Mouse (Mus musculus) limb, embryonic 15.5 days (tissue): ENCODE measurements around the gene Cd5. TPM values are rescaled to one million over a fixed set of nuclear protein-coding genes. Genes with fewer than 3 reads are reported as not detected.

Experiments used
- ATAC-seq: fragments of 200-750 bp; cut with Nextera tagmentation; 2 replicates; pipeline ENCODE4 v1.8.0; 2017; ENCODE audit warnings: low read depth, moderate TSS enrichment; ENCODE audit not compliant: insufficient number of reproducible peaks, low FRiP score, low TSS enrichment
- H3K27ac ChIP-seq: fragments of 300-500 bp; sonication (generic); 2 replicates; pipeline ENCODE4 v1.5.1; 2015; ENCODE audit warnings: moderate library complexity, mild to moderate bottlenecking, inconsistent platforms
- H3K27me3 ChIP-seq: fragments of 300-500 bp; sonication (generic); 2 replicates; pipeline ENCODE4 v1.6.1; 2015; ENCODE audit warnings: inconsistent platforms
- H3K36me3 ChIP-seq: fragments of 300-500 bp; sonication (generic); 2 replicates; pipeline ENCODE4 v1.6.1; 2015; ENCODE audit warnings: inconsistent platforms
- H3K4me1 ChIP-seq: fragments of 300-500 bp; sonication (generic); 2 replicates; pipeline ENCODE4 v1.6.1; 2015; ENCODE audit warnings: inconsistent platforms
- H3K4me2 ChIP-seq: fragments of 300-500 bp; sonication (generic); 2 replicates; pipeline ENCODE4 v1.6.1; 2015; ENCODE audit warnings: mild to moderate bottlenecking, inconsistent platforms
- H3K4me3 ChIP-seq: fragments of 300-500 bp; sonication (generic); 2 replicates; pipeline ENCODE4 v1.5.1; 2015; ENCODE audit warnings: mild to moderate bottlenecking, inconsistent platforms
- H3K9ac ChIP-seq: fragments of 300-500 bp; sonication (generic); 2 replicates; pipeline ENCODE4 v1.6.1; 2015; ENCODE audit warnings: inconsistent platforms
- H3K9me3 ChIP-seq: fragments of 300-500 bp; sonication (generic); 2 replicates; pipeline ENCODE4 v1.6.1; 2016; ENCODE audit warnings: inconsistent platforms
- WGBS: fragments of 180-500 bp; shearing (Covaris S2); methylation state at CpG from one replicate; pipeline ENCODE4 v1.1.7; 2015; 5-methylcytosine and 5-hydroxymethylcytosine counted together
- polyA plus RNA-seq: library from polyadenylated mRNA; unstranded; fragments of >200 nt; fragmentation: Nextera tagmentation; extraction: Ambion mirVana; gene quantifications from 2 replicates; pipeline ENCODE4 v1.2.1, GENCODE M21; 2015

Gene Cd5
- 0.67 and 1.0 TPM in 2 replicates for polyA plus RNA-seq

- Histone ChIP-seq H3K27ac (no peak within 1 kb of the TSS), H3K36me3 (no peaks in the 10 kb centered on the region), H3K9ac (no peak within 1 kb of the TSS), H3K4me2 (no peak within 1 kb of the TSS), H3K4me3 (no peak within 1 kb of the TSS), H3K4me1 (0 out of 2 replicates have a peak, but pooled peaks cover 6% of the 10 kb centered on the region), H3K27me3 (no peaks in the 10 kb centered on the region), H3K9me3 (no peaks in the 10 kb centered on the region)
- no peak for ATAC-seq
- WGBS, result 73% methylated on average over 4 of the region's 4 CpGs
These were observed at the start of gene Cd5 for GRCm38 (mm10) chr19:10738811-10739210. Gene Cd5 (minus strand): TSS chr19:10739002.

- H3K27me3 ChIP-seq, result no peaks in the 10 kb centered on the region
- H3K36me3 ChIP-seq, result no peaks in the 10 kb centered on the region
- H3K4me1 ChIP-seq, result 0 out of 2 replicates have a peak, but pooled peaks cover 7% of the 10 kb centered on the region
- no peak for ATAC-seq
- H3K9ac ChIP-seq, result no peak overlapping the region
- H3K27ac ChIP-seq, result no peak overlapping the region
- 69% methylated on average over 9 of the region's 9 CpGs for WGBS
- H3K4me3 ChIP-seq, result no peak overlapping the region
- H3K9me3 ChIP-seq, result no peaks in the 10 kb centered on the region
- H3K4me2 ChIP-seq, result no peak overlapping the region
These were observed 49.4 kb upstream of the Cd5 start for GRCm38 (mm10) chr19:10788242-10788641.

GRCm38 (mm10) chr19:10787406-10787805 lies 48.6 kb upstream of the Cd5 start:
- Histone ChIP-seq H3K27me3 (no peaks in the 10 kb centered on the region), H3K9ac (no peak overlapping the region), H3K27ac (no peak overlapping the region), H3K9me3 (no peaks in the 10 kb centered on the region), H3K4me3 (no peak overlapping the region), H3K4me2 (no peak overlapping the region), H3K36me3 (no peaks in the 10 kb centered on the region), H3K4me1 (peaks cover 12% of the 10 kb centered on the region)
- no peak for ATAC-seq
- WGBS, result 75% methylated on average over 4 of the region's 4 CpGs

- ATAC-seq, result no peak
- Histone ChIP-seq H3K4me3 (no peak overlapping the region), H3K4me1 (peaks cover 14% of the 10 kb centered on the region), H3K36me3 (no peaks in the 10 kb centered on the region), H3K27ac (no peak overlapping the region), H3K9ac (no peak overlapping the region), H3K27me3 (no peaks in the 10 kb centered on the region), H3K9me3 (no peaks in the 10 kb centered on the region), H3K4me2 (no peak overlapping the region)
- WGBS, result 75% methylated on average over 6 of the region's 6 CpGs
These were observed 48.0 kb upstream of the Cd5 start for GRCm38 (mm10) chr19:10786753-10787152.

GRCm38 (mm10) chr19:10784796-10785459 lies 46.1 kb upstream of the Cd5 start:
- Histone ChIP-seq H3K9me3 (no peaks in the 10 kb centered on the region), H3K36me3 (no peaks in the 10 kb centered on the region), H3K4me1 (peaks cover 14% of the 10 kb centered on the region), H3K27ac (no peak overlapping the region), H3K27me3 (no peaks in the 10 kb centered on the region), H3K9ac (no peak overlapping the region), H3K4me2 (no peak overlapping the region), H3K4me3 (no peak overlapping the region)
- 52% methylated on average over 10 of the region's 10 CpGs for WGBS
- no peak for ATAC-seq

- Histone ChIP-seq H3K4me1 (peaks cover 14% of the 10 kb centered on the region), H3K4me2 (no peak overlapping the region), H3K27me3 (no peaks in the 10 kb centered on the region), H3K4me3 (no peak overlapping the region), H3K36me3 (no peaks in the 10 kb centered on the region), H3K9ac (no peak overlapping the region), H3K9me3 (no peaks in the 10 kb centered on the region), H3K27ac (no peak overlapping the region)
- 53% methylated on average over 3 of the region's 3 CpGs for WGBS
- no peak for ATAC-seq
These were observed 45.3 kb upstream of the Cd5 start for GRCm38 (mm10) chr19:10784061-10784460.

GRCm38 (mm10) chr19:10783168-10783567 lies 44.4 kb upstream of the Cd5 start:
- no peak overlapping the region for H3K4me2 ChIP-seq
- no peak for ATAC-seq
- no peaks in the 10 kb centered on the region for H3K27me3 ChIP-seq
- peaks cover 14% of the 10 kb centered on the region for H3K4me1 ChIP-seq
- no peaks in the 10 kb centered on the region for H3K9me3 ChIP-seq
- H3K27ac ChIP-seq, result no peak overlapping the region
- H3K4me3 ChIP-seq, result no peak overlapping the region
- H3K9ac ChIP-seq, result no peak overlapping the region
- H3K36me3 ChIP-seq, result no peaks in the 10 kb centered on the region
- whole genome bisulfite sequencing, result 74% methylated on average over 4 of the region's 4 CpGs

- Histone ChIP-seq H3K9me3 (no peaks in the 10 kb centered on the region), H3K4me1 (peaks cover 14% of the 10 kb centered on the region), H3K4me3 (no peak overlapping the region), H3K27ac (no peak overlapping the region), H3K27me3 (no peaks in the 10 kb centered on the region), H3K4me2 (no peak overlapping the region), H3K36me3 (no peaks in the 10 kb centered on the region), H3K9ac (no peak overlapping the region)
- 78% methylated on average over 4 of the region's 4 CpGs for WGBS
- ATAC-seq, result no peak
These were observed 42.8 kb upstream of the Cd5 start for GRCm38 (mm10) chr19:10781641-10782040.

GRCm38 (mm10) chr19:10776906-10777305 lies 38.1 kb upstream of the Cd5 start:
- 82% methylated on average over 4 of the region's 4 CpGs for WGBS
- no peaks in the 10 kb centered on the region for H3K36me3 ChIP-seq
- H3K27me3 ChIP-seq, result no peaks in the 10 kb centered on the region
- no peaks in the 10 kb centered on the region for H3K9me3 ChIP-seq
- H3K4me2 ChIP-seq, result no peak overlapping the region
- no peaks in the 10 kb centered on the region for H3K4me1 ChIP-seq
- H3K4me3 ChIP-seq, result no peak overlapping the region
- H3K9ac ChIP-seq, result no peak overlapping the region
- no peak for ATAC-seq
- no peak overlapping the region for H3K27ac ChIP-seq

GRCm38 (mm10) chr19:10774141-10774540 lies 35.3 kb upstream of the Cd5 start:
- no peak overlapping the region for H3K27ac ChIP-seq
- H3K4me3 ChIP-seq, result no peak overlapping the region
- no peak for ATAC-seq
- H3K4me1 ChIP-seq, result no peaks in the 10 kb centered on the region
- no peaks in the 10 kb centered on the region for H3K36me3 ChIP-seq
- no peak overlapping the region for H3K4me2 ChIP-seq
- no peak overlapping the region for H3K9ac ChIP-seq
- no peaks in the 10 kb centered on the region for H3K9me3 ChIP-seq
- WGBS, result 94% methylated on average over 6 of the region's 6 CpGs
- H3K27me3 ChIP-seq, result no peaks in the 10 kb centered on the region

GRCm38 (mm10) chr19:10773384-10773783 lies 34.6 kb upstream of the Cd5 start:
- 72% methylated on average over 7 of the region's 7 CpGs for WGBS
- no peak for ATAC-seq
- no peak overlapping the region for H3K4me2 ChIP-seq
- H3K27ac ChIP-seq, result no peak overlapping the region
- no peaks in the 10 kb centered on the region for H3K36me3 ChIP-seq
- H3K9me3 ChIP-seq, result no peaks in the 10 kb centered on the region
- no peaks in the 10 kb centered on the region for H3K27me3 ChIP-seq
- no peak overlapping the region for H3K4me3 ChIP-seq
- H3K4me1 ChIP-seq, result no peaks in the 10 kb centered on the region
- H3K9ac ChIP-seq, result no peak overlapping the region

GRCm38 (mm10) chr19:10772866-10773265 lies 34.1 kb upstream of the Cd5 start:
- no peak overlapping the region for H3K4me2 ChIP-seq
- no peaks in the 10 kb centered on the region for H3K27me3 ChIP-seq
- H3K9me3 ChIP-seq, result no peaks in the 10 kb centered on the region
- 90% methylated on average over 10 of the region's 10 CpGs for WGBS
- no peak overlapping the region for H3K9ac ChIP-seq
- no peak for ATAC-seq
- no peaks in the 10 kb centered on the region for H3K36me3 ChIP-seq
- H3K4me1 ChIP-seq, result no peaks in the 10 kb centered on the region
- H3K27ac ChIP-seq, result no peak overlapping the region
- H3K4me3 ChIP-seq, result no peak overlapping the region

GRCm38 (mm10) chr19:10771995-10772394 lies 33.2 kb upstream of the Cd5 start:
- no peaks in the 10 kb centered on the region for H3K36me3 ChIP-seq
- ATAC-seq, result no peak
- WGBS, result 74% methylated on average over 7 of the region's 7 CpGs

More at GRCm38 (mm10) chr19:10771995-10772394, 33.2 kb upstream of the Cd5 start:
- Histone ChIP-seq H3K9me3 (no peaks in the 10 kb centered on the region), H3K4me1 (no peaks in the 10 kb centered on the region), H3K4me3 (no peak overlapping the region), H3K4me2 (no peak overlapping the region), H3K9ac (no peak overlapping the region), H3K27me3 (no peaks in the 10 kb centered on the region), H3K27ac (no peak overlapping the region)
